Mouse (Mus musculus) heart, postnatal 14 days (tissue): Measurements from ENCODE around the gene Pcp4. TPM values are rescaled to one million over a fixed set of nuclear protein-coding genes. Genes with fewer than 3 reads are reported as not detected.
A peak's percentile ranks its signal among the peaks of the same experiment; 100 is the strongest.
"Not testable (repeated sequence)": the region's sequence is repeated elsewhere in the genome, so short reads cannot be mapped to it uniquely, and the experiment has no call there.

Source experiments
- DNase-seq, 2 experiments: peaks; one replicate each; pipeline ENCODE4 v3.0.0; 2021 to 2022
- intact Hi-C: fragments of 180-260 bp; cut with DNase I; formaldehyde crosslinking; loops from one replicate; pipeline ENCODE4 v1.15.1; 2025
- long read RNA-seq, 2 experiments: library from polyadenylated mRNA; stranded (forward); transcript quantifications; one replicate each; pipeline ENCODE4 v2.0.0; 2021
- total RNA-seq, 2 experiments: library from RNA; stranded (reverse); gene quantifications; 2 replicates each; pipeline ENCODE4 v1.2.3; 2021

Gene Pcp4
- 1 to 10 TPM; 1.4 to 2.3 TPM for total RNA-seq
- long read RNA-seq, experiment 1, partial matches to known transcripts = 0 of 2 reads
- long read RNA-seq, experiment 1, other reads (novel, unspliced or antisense) = 0 of 2 reads
- long read RNA-seq, experiment 2, partial matches to known transcripts = 0 of 4 reads
- long read RNA-seq, experiment 2, other reads (novel, unspliced or antisense) = 0 of 4 reads

- peak; percentile 71 to 79 for DNase-seq
- intact Hi-C loops = loop anchor here (1.0 to 5.0 kb wide), 3 partner anchors 110 to 204 kb away; no protein-coding TSS in a partner anchor
These were observed at the start of gene Pcp4 for GRCm38 (mm10) chr16:96467445-96467844. Gene Pcp4 (plus strand): TSS chr16:96467606.

DNA sequence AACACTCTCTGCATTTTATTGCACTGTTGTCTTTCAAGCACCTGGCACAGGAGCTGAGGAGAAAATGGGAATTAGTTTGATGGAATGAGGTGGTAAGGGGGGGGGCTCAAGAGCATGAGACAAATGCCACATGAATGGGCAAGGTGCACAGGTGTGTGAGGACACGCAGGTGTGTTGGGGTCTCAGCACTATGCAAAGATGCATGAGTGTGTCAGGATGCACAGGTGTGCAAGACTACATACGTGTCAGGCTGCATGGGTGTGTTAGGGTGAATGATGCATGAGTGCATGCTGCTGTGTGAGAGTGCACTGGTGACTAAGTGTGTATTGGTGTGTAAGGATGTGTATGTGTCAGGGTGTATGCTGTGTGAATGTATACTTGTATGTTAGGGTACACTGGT is 42.4 kb upstream of the Pcp4 start:
- no peak for DNase-seq
- intact Hi-C loops = no loop called here

DNA sequence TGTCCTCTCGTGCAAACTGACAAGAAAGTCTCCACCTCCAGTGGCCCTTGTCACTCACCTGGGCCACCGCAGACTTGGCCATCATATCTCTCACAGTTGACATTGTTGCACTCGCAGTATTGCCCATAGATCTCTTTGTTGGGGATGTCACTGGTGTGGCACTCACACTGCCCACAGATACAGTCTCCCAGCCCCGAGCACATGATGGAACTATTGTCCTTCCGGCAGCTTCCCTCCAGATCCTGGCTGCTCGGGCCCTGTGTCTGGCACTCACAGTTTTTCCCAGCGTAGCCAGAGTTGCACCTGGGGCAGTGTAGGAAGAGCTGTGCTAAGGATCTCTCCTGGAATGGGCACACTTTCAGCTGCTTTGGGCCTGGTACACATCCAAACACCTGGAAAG is 40.7 kb upstream of the Pcp4 start:
- DNase-seq = no peak
- intact Hi-C loops = no loop called here

GRCm38 (mm10) chr16:96429046-96429445 is 38.4 kb upstream of the Pcp4 start:
- intact Hi-C loops = no loop called here
- DNase-seq = no peak

GRCm38 (mm10) chr16:96433266-96433665 is 34.1 kb upstream of the Pcp4 start:
- intact Hi-C loops = no loop called here
- DNase-seq = no peak

- intact Hi-C loops = no loop called here
- DNase-seq = no peak
These were observed 33.2 kb upstream of the Pcp4 start for GRCm38 (mm10) chr16:96434024-96434785.

- intact Hi-C loops = no loop called here
- DNase-seq = no peak
These were observed 28.5 kb upstream of the Pcp4 start for GRCm38 (mm10) chr16:96438946-96439345.

DNA sequence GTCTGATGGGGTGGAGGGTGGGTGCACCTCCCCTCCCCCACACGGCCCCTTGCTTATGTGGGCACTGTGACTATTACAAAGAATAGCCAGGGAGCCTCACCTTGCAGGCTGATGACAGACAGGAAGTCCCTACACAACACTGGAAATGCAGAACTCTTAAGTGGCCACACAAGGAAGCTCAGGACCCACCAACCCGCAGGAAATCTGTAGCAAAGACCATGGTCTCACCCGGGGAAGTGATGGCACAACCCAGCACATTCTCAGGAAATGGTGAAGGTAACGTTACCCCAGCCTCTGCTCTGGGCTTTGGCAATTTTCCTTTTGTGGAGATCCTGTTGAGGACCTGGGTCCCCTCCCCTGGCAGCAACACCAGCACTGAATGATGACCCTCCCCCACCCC is 27.7 kb upstream of the Pcp4 start:
- intact Hi-C loops = no loop called here

DNA sequence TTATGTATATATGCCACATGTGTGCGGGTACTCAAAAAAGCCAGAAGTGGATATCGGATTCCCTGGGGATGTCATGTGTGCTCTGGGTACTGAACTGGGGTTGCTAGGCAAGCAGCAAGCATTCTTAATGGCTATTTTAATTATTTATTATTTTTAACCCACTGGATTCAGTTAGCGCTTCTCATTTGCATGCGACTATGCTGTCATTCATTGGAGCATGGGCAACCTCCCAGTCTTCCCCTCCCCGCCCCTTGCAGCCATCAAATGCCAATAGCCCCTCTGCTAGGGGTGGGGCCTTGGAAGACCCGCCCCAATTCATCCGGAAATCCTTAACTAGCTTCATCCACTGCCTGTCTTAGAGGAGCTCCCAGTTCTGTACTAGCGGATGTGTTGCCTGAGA is 26.5 kb upstream of the Pcp4 start:
- intact Hi-C loops = no loop called here
- no peak for DNase-seq

More for the DNA sequence above, 27.7 kb upstream of the Pcp4 start:
- DNase-seq = no peak

DNA sequence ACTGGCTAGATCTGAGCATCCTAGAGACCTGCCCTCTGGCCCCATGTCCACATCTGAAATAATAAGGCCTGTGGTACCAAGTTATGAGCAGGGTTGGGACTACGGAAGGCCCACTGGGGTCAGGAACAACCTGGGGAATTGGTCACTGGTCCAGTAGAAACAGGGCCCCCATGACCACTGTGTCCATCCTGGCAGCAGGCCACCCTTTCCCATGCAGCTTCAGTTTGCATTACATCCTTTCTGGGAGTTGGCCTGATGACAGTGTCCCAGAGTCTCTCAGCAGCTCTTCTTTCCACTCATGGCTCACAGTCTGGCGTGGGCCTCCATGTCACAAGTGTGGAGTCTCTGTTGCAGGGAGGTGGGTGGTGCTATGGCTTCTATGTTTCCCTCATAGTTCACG is 25.6 kb upstream of the Pcp4 start:
- intact Hi-C loops = no loop called here
- DNase-seq = no peak

- DNase-seq = no peak
- intact Hi-C loops = no loop called here
These were observed 23.9 kb upstream of the Pcp4 start, which contains the start of gene Itgb2l for GRCm38 (mm10) chr16:96443468-96443867. Gene Itgb2l (minus strand): TSS chr16:96443619.

DNA sequence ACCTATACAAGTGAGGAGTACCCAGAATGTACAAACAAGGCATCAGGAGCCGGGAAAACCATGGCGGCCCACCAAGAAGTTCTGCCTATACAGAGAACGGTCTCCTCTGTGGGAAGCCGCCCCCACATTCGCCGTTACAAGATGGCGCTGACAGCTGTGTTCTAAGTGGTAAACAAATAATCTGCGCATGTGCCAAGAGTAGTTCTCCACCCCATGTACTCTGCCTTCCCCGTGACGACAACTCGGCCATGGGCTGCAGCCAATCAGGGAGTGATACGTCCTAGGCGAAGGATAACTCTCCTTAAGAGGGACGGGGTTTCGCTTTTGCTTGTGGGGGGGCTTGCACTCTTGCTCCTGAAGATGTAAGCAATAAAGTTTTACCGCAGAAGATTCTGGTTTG is 16.5 kb upstream of the Pcp4 start:
- intact Hi-C loops, DNase-seq: not testable (repeated sequence)

- intact Hi-C loops = no loop called here
- DNase-seq = no peak
These were observed 13.3 kb upstream of the Pcp4 start for GRCm38 (mm10) chr16:96454086-96454485.

DNA sequence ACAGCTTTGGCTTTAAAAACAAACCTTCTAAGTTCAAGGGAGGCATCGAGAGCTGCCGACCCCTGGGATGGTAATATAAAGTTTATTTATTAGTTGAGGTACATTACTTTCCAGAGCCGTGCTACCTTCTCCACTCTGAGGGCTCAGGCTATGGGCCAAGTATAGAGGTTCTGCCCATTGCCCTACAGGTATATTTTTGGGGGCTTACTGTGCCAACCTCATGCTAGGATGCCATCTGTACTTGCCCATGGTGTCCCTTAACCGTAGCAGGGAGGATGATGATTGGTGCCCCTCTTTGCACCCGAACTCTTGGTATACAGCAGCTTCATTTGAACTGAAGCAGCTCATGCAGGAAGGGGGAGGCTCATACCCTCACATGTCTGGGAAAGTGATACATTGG is 9.8 kb upstream of the Pcp4 start:
- no peak for DNase-seq
- intact Hi-C loops = no loop called here

DNA sequence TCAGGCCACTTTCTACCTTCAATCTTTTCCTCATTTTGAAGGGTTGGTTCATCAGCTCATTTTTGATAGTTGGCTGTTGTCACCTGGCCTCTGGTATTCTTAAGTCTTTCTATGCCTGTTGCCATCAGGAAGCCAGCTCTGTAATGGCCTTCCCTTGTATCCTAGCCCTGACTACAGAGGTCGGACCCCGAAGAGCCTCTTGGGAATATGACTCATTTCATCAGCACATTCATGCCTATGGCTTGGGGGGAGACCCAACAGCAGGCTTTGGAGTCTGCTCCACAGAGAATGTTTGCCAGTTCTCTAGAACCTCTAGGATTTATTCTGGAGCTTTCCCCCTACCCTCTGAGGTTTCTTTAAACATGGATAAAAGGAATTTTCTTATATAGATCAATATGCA is 8.1 kb upstream of the Pcp4 start:
- intact Hi-C loops = no loop called here
- no peak for DNase-seq

GRCm38 (mm10) chr16:96460788-96461187 is 6.6 kb upstream of the Pcp4 start:
- no peak for DNase-seq
- intact Hi-C loops = no loop called here

GRCm38 (mm10) chr16:96468011-96468410 is 605 bp downstream of the Pcp4 start:
- intact Hi-C loops = loop anchor here (5.0 kb wide), 1 partner anchor 111 kb away; no protein-coding TSS in a partner anchor

DNA sequence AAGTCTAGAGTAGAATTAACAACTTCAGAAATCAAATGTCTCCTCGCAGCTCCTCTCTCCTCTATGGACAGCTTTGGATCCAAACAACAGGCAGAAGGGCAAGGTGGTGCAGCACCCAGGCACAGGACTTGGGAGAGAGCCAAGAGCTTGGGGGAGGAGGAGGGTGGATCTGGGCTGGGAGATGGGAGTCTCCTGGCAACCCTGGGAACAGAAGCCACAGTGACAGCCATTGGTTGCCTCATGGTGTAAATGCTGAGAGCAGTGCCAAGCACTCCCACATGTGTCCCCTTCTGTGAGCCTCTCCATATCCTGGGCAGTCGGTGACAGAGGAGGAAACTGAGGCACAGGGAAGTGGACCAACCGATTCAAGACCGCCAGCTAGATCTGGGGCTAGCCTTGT is 1.3 kb downstream of the Pcp4 start:
- DNase-seq = peak; percentile 32 to 50
- intact Hi-C loops = loop anchor here (5.0 kb wide), 1 partner anchor 111 kb away; no protein-coding TSS in a partner anchor

More at GRCm38 (mm10) chr16:96468011-96468410, 605 bp downstream of the Pcp4 start:
- DNase-seq = no peak

GRCm38 (mm10) chr16:96469640-96470039 is 2.2 kb downstream of the Pcp4 start:
- intact Hi-C loops = loop anchor here (5.0 kb wide), 1 partner anchor 112 kb away; no protein-coding TSS in a partner anchor
- DNase-seq = peak in 1 of 2 experiments; percentile 8

GRCm38 (mm10) chr16:96472361-96472760 is 5.0 kb downstream of the Pcp4 start:
- intact Hi-C loops = no loop called here
- no peak for DNase-seq

DNA sequence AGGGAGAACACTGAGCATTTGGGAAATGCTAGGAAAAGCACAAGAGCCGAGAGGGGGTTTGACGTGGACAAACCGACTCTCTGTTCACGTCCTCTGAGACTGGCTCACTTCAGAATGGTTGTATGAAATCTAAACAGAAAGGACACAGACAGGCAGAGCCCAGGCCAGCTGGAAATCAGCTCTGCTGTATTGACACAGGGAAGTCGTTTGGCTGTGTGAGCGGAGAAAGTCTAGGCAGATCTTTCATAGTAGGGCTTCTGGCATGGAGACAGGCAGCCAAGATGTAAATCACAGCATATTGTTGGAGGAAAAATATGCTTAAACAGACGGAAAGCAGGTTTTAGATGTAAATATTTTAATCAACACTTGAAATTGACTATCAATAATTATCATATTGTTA is 5.4 kb downstream of the Pcp4 start:
- intact Hi-C loops = no loop called here
- no peak for DNase-seq

DNA sequence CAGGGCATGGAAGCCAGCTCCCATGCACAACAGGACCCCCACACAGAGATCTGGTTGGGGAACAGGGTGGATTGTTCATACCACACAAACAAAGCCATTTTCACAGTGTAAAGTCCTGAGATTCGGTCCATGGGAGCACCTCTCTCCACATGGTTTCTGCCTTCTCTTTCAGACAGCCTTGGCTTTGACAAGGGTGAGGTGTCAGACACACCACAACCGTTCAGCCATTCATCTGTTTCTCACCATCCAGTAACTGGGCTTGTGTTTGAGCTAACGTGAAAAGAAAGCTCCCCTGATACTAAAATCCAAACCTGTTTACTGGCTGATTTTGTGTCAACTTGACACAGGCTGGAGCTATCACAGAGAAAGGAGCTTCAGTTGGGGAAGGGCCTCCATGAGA is 6.8 kb downstream of the Pcp4 start:
- DNase-seq = no peak
- intact Hi-C loops = no loop called here
